Comparison of ENCODE assay signal across 7 mouse cellular contexts in genomic region chr19:10555624-10556510, GRCm38 (mm10). TPM values are rescaled to one million over a fixed set of nuclear protein-coding genes. Genes with fewer than 3 reads are reported as not detected.
DNase-seq lines count a peak whose midpoint lies in the region; ATAC-seq lines count a peak whose summit lies in the region.

Gene Tmem216, minus strand, starts transcription at chr19:10556238.

- H3K4me2 ChIP-seq in intestine, embryonic 16.5 days (ENCODE audit: low read depth, low read length), result peak within 1 kb of the TSS; percentile 79
- peak within 1 kb of the TSS; percentile 63 for H3K4me2 ChIP-seq in midbrain, embryonic 11.5 days

- peak within 1 kb of the TSS; percentile 71 for H3K4me3 ChIP-seq in intestine, embryonic 16.5 days (ENCODE audit: low read length)
- peak within 1 kb of the TSS; percentile 63 for H3K4me3 ChIP-seq in midbrain, embryonic 11.5 days (ENCODE audit: low read depth, low read length)

- ATAC-seq in intestine, embryonic 16.5 days, result peak; percentile 100
- peak; percentile 98 for ATAC-seq in midbrain, embryonic 11.5 days (ENCODE audit: low FRiP score)

- H3K27me3 ChIP-seq in intestine, embryonic 16.5 days (replicated peaks; ENCODE audit: control insufficient read depth, insufficient read depth, low read length), result no peaks in the 10 kb centered on the region
- no peaks in the 10 kb centered on the region for H3K27me3 ChIP-seq in midbrain, embryonic 11.5 days (ENCODE audit: control insufficient read depth, insufficient read depth, low read length)

- peaks cover 5% of the 10 kb centered on the region for H3K4me1 ChIP-seq in intestine, embryonic 16.5 days (ENCODE audit: control insufficient read depth, insufficient read depth, low read length)
- peaks cover 11% of the 10 kb centered on the region for H3K4me1 ChIP-seq in midbrain, embryonic 11.5 days (ENCODE audit: control insufficient read depth, insufficient read depth, low read length)

- H3K36me3 ChIP-seq in intestine, embryonic 16.5 days (ENCODE audit: control insufficient read depth, insufficient read depth, low read length), result no peaks in the 10 kb centered on the region
- peaks cover 2% of the 10 kb centered on the region; the same call in 1 of the 2 replicates for H3K36me3 ChIP-seq in midbrain, embryonic 11.5 days (ENCODE audit: control insufficient read depth, insufficient read depth, low read length)

- H3K9ac ChIP-seq in intestine, embryonic 16.5 days (ENCODE audit: low read depth, low read length), result peak within 1 kb of the TSS; percentile 79
- H3K9ac ChIP-seq in midbrain, embryonic 11.5 days (ENCODE audit: low read length), result peak within 1 kb of the TSS; percentile 72

- H3K27ac ChIP-seq in intestine, embryonic 16.5 days (ENCODE audit: low read length), result peak within 1 kb of the TSS; percentile 63
- H3K27ac ChIP-seq in midbrain, embryonic 11.5 days (ENCODE audit: low read depth, low read length), result peak within 1 kb of the TSS; percentile 45; the same call in 1 of the 2 replicates

- WGBS in intestine, embryonic 16.5 days, result under 1% methylated on average over 43 of the region's 43 CpGs
- WGBS in midbrain, embryonic 11.5 days, result 3% methylated on average over 43 of the region's 43 CpGs

- H3K9me3 ChIP-seq in intestine, embryonic 16.5 days (ENCODE audit: control insufficient read depth, low read length), result no peaks in the 10 kb centered on the region
- H3K9me3 ChIP-seq in midbrain, embryonic 11.5 days (ENCODE audit: control insufficient read depth, low read length), result no peaks in the 10 kb centered on the region

- intact Hi-C loops in gastrocnemius, postnatal 36 days (cut with DNase I), result loop anchor here (5.0 kb wide), 1 partner anchor 46 kb away; no protein-coding TSS in a partner anchor
- intact Hi-C loops in left cerebral cortex, postnatal 36 days (cut with DNase I), result loop anchor here (1.0 to 2.0 kb wide), 2 partner anchors 21 to 49 kb away; partner anchors contain the start of genes Cyb561a3, Ddb1, Tkfc and Tmem138

- peak; percentile 78 to 82 for DNase-seq in adrenal gland, adult 18-20 months (ENCODE audit: low spot score in 2 of 2)
- peak; percentile 93 for DNase-seq in embryo, embryonic 11 days
- DNase-seq in gastrocnemius, postnatal 36 days, result peak; percentile 76 to 79
- DNase-seq in left cerebral cortex, postnatal 36 days (ENCODE audit: low spot score in 2 of 2), result peak; percentile 84 to 86
- peak; percentile 97 for DNase-seq in midbrain, embryonic 11.5 days (ENCODE audit: low spot score, missing footprints)
- DNase-seq in skeletal muscle tissue, adult 2 months (ENCODE audit: low read depth, low spot score), result peak; percentile 67

RNA-seq across cellular contexts. Expression of gene Tmem216, which starts in this region (rescaled TPM):
- 10 to 100 TPM; 15.5 to 17.8 TPM for total RNA-seq in adrenal gland, adult 18-20 months (2021)
- total RNA-seq in gastrocnemius, postnatal 36 days (2021), result 1 to 10 TPM; 1.8 to 2.7 TPM
- 25.9 and 28.4 TPM in 2 replicates for polyA plus RNA-seq in intestine, embryonic 16.5 days (2015; fragmentation: Nextera tagmentation; extraction: Ambion mirVana)
- total RNA-seq in left cerebral cortex, postnatal 36 days (2021), result 10 to 100 TPM; 11.1 to 12.7 TPM
- polyA plus RNA-seq in midbrain, embryonic 11.5 days (2014; fragmentation: Nextera tagmentation; extraction: Ambion mirVana), result 58.3 and 63.9 TPM in 2 replicates

Comparison
In these comparisons a context has a peak if more than half of its experiments do, and no peak if none do; other contexts are left out.
1. Peak in every context shown above with its lines: DNase-seq, ATAC-seq, H3K4me3 ChIP-seq and H3K27ac ChIP-seq.